Mouse (Mus musculus): ENCODE results near the gene Tars2. TPM values are rescaled to one million over a fixed set of nuclear protein-coding genes. Genes with fewer than 3 reads are reported as not detected.
"Not testable (repeated sequence)": the region's sequence is repeated elsewhere in the genome, so short reads cannot be mapped to it uniquely, and the experiment has no call there.

The Tars2 gene
- 38.9 and 41.3 TPM in 2 replicates for polyA plus RNA-seq (2014; fragmentation: Nextera tagmentation; extraction: Ambion mirVana)

GRCm38 (mm10) chr3:95760106-95760505, at the start of gene Tars2:
Tars2 (minus strand) TSS chr3:95760206.
- Histone ChIP-seq H3K4me1 (ENCODE audit: control insufficient read depth in 2 of 2, insufficient read depth in 2 of 2, low read length in 2 of 2) (peaks cover 2 to 3% of the 10 kb centered on the region in 2 experiments; a peak in 1 of 4 replicates), H3K4me2 (ENCODE audit: low read length) (no peak within 1 kb of the TSS), H3K9me3 (ENCODE audit: control insufficient read depth, low read length) (no peaks in the 10 kb centered on the region), H3K36me3 (ENCODE audit: control insufficient read depth, insufficient read depth, low read length) (peaks cover 26% of the 10 kb centered on the region), H3K27me3 (ENCODE audit: control insufficient read depth, insufficient read depth, low read length) (no peaks in the 10 kb centered on the region), H3K27ac (replicated peaks in 1 of 2; ENCODE audit: control insufficient read depth in 1 of 2, insufficient read depth in 1 of 2, low read depth in 2 of 2, low read length in 2 of 2) (no peak within 1 kb of the TSS), H3K4me3 (ENCODE audit: control insufficient read depth in 1 of 2, insufficient read depth in 1 of 2, low read depth in 1 of 2, low read length in 2 of 2) (no peak within 1 kb of the TSS), H3K9ac (ENCODE audit: low read length) (no peak within 1 kb of the TSS)
- ATAC-seq (ENCODE audit: insufficient number of reproducible peaks, insufficient read depth, low FRiP score, low read depth): no peak
- 80% methylated on average over 6 of the region's 6 CpGs for WGBS

GRCm38 (mm10) chr3:95808384-95808783, 48.4 kb upstream of the Tars2 start:
- no peak overlapping the region for H3K4me3 ChIP-seq (ENCODE audit: control insufficient read depth in 1 of 2, insufficient read depth in 1 of 2, low read depth in 1 of 2, low read length in 2 of 2)
- no peak overlapping the region for H3K9ac ChIP-seq (ENCODE audit: low read length)
- 36% methylated on average over 2 of the region's 2 CpGs for WGBS
- H3K27ac ChIP-seq (replicated peaks in 1 of 2; ENCODE audit: control insufficient read depth in 1 of 2, insufficient read depth in 1 of 2, low read depth in 2 of 2, low read length in 2 of 2): no peak overlapping the region
- H3K27me3 ChIP-seq (ENCODE audit: control insufficient read depth, insufficient read depth, low read length): no peaks in the 10 kb centered on the region
- H3K4me2 ChIP-seq (ENCODE audit: low read length): no peak overlapping the region
- H3K4me1 ChIP-seq (ENCODE audit: control insufficient read depth in 2 of 2, insufficient read depth in 2 of 2, low read length in 2 of 2): peaks cover 0 to 8% of the 10 kb centered on the region in 2 experiments; a peak in 1 of 4 replicates
- H3K36me3 ChIP-seq (ENCODE audit: control insufficient read depth, insufficient read depth, low read length): peaks cover 22% of the 10 kb centered on the region
- no peaks in the 10 kb centered on the region for H3K9me3 ChIP-seq (ENCODE audit: control insufficient read depth, low read length)
- no peak for ATAC-seq (ENCODE audit: insufficient number of reproducible peaks, insufficient read depth, low FRiP score, low read depth)

- H3K36me3 ChIP-seq (ENCODE audit: control insufficient read depth, insufficient read depth, low read length): peaks cover 22% of the 10 kb centered on the region
- H3K27me3 ChIP-seq (ENCODE audit: control insufficient read depth, insufficient read depth, low read length); H3K27ac ChIP-seq (replicated peaks in 1 of 2; ENCODE audit: control insufficient read depth in 1 of 2, insufficient read depth in 1 of 2, low read depth in 2 of 2, low read length in 2 of 2); H3K9ac ChIP-seq (ENCODE audit: low read length); H3K4me3 ChIP-seq (ENCODE audit: control insufficient read depth in 1 of 2, insufficient read depth in 1 of 2, low read depth in 1 of 2, low read length in 2 of 2); H3K9me3 ChIP-seq (ENCODE audit: control insufficient read depth, low read length); H3K4me2 ChIP-seq (ENCODE audit: low read length); H3K4me1 ChIP-seq (ENCODE audit: control insufficient read depth in 2 of 2, insufficient read depth in 2 of 2, low read length in 2 of 2); ATAC-seq (ENCODE audit: insufficient number of reproducible peaks, insufficient read depth, low FRiP score, low read depth): not testable (repeated sequence)
- 99% methylated on average over 3 of the region's 6 CpGs for WGBS
These were observed 47.6 kb upstream of the Tars2 start for GRCm38 (mm10) chr3:95807630-95808029.

GRCm38 (mm10) chr3:95806677-95807076, 46.7 kb upstream of the Tars2 start:
- 21% methylated on average over 1 of the region's 1 CpGs for WGBS
- Histone ChIP-seq H3K27me3 (ENCODE audit: control insufficient read depth, insufficient read depth, low read length) (no peaks in the 10 kb centered on the region), H3K9ac (ENCODE audit: low read length) (no peak overlapping the region), H3K4me3 (ENCODE audit: control insufficient read depth in 1 of 2, insufficient read depth in 1 of 2, low read depth in 1 of 2, low read length in 2 of 2) (no peak overlapping the region), H3K27ac (replicated peaks in 1 of 2; ENCODE audit: control insufficient read depth in 1 of 2, insufficient read depth in 1 of 2, low read depth in 2 of 2, low read length in 2 of 2) (no peak overlapping the region), H3K4me1 (ENCODE audit: control insufficient read depth in 2 of 2, insufficient read depth in 2 of 2, low read length in 2 of 2) (peaks cover 0 to 8% of the 10 kb centered on the region in 2 experiments; a peak in 1 of 4 replicates), H3K36me3 (ENCODE audit: control insufficient read depth, insufficient read depth, low read length) (peaks cover 22% of the 10 kb centered on the region), H3K4me2 (ENCODE audit: low read length) (no peak overlapping the region), H3K9me3 (ENCODE audit: control insufficient read depth, low read length) (no peaks in the 10 kb centered on the region)
- ATAC-seq (ENCODE audit: insufficient number of reproducible peaks, insufficient read depth, low FRiP score, low read depth): no peak

GRCm38 (mm10) chr3:95803851-95804250, 43.8 kb upstream of the Tars2 start:
- H3K4me3 ChIP-seq (ENCODE audit: control insufficient read depth in 1 of 2, insufficient read depth in 1 of 2, low read depth in 1 of 2, low read length in 2 of 2): no peak overlapping the region

GRCm38 (mm10) chr3:95798756-95799155, 38.8 kb upstream of the Tars2 start:
- H3K4me1 ChIP-seq (ENCODE audit: control insufficient read depth in 2 of 2, insufficient read depth in 2 of 2, low read length in 2 of 2): 0 out of 4 replicates have a peak, but pooled peaks cover 0 to 3% of the 10 kb centered on the region in 2 experiments
- no peak for ATAC-seq (ENCODE audit: insufficient number of reproducible peaks, insufficient read depth, low FRiP score, low read depth)

More at GRCm38 (mm10) chr3:95803851-95804250, 43.8 kb upstream of the Tars2 start:
- H3K4me1 ChIP-seq (ENCODE audit: control insufficient read depth in 2 of 2, insufficient read depth in 2 of 2, low read length in 2 of 2): peaks cover 0 to 7% of the 10 kb centered on the region in 2 experiments; a peak in 1 of 4 replicates
- 94% methylated on average over 4 of the region's 4 CpGs for WGBS
- H3K27me3 ChIP-seq (ENCODE audit: control insufficient read depth, insufficient read depth, low read length): no peaks in the 10 kb centered on the region
- no peak for ATAC-seq (ENCODE audit: insufficient number of reproducible peaks, insufficient read depth, low FRiP score, low read depth)
- H3K9me3 ChIP-seq (ENCODE audit: control insufficient read depth, low read length): no peaks in the 10 kb centered on the region
- no peak overlapping the region for H3K9ac ChIP-seq (ENCODE audit: low read length)
- H3K27ac ChIP-seq (replicated peaks in 1 of 2; ENCODE audit: control insufficient read depth in 1 of 2, insufficient read depth in 1 of 2, low read depth in 2 of 2, low read length in 2 of 2): no peak overlapping the region
- H3K4me2 ChIP-seq (ENCODE audit: low read length): no peak overlapping the region
- H3K36me3 ChIP-seq (ENCODE audit: control insufficient read depth, insufficient read depth, low read length): peaks cover 22% of the 10 kb centered on the region

GRCm38 (mm10) chr3:95794299-95794698, 34.3 kb upstream of the Tars2 start:
- WGBS: 92% methylated on average over 1 of the region's 1 CpGs
- no peaks in the 10 kb centered on the region for H3K27me3 ChIP-seq (ENCODE audit: control insufficient read depth, insufficient read depth, low read length)
- H3K4me2 ChIP-seq (ENCODE audit: low read length): no peak overlapping the region
- no peak overlapping the region for H3K27ac ChIP-seq (replicated peaks in 1 of 2; ENCODE audit: control insufficient read depth in 1 of 2, insufficient read depth in 1 of 2, low read depth in 2 of 2, low read length in 2 of 2)
- H3K9ac ChIP-seq (ENCODE audit: low read length): no peak overlapping the region
- no peak for ATAC-seq (ENCODE audit: insufficient number of reproducible peaks, insufficient read depth, low FRiP score, low read depth)
- H3K36me3 ChIP-seq (ENCODE audit: control insufficient read depth, insufficient read depth, low read length): no peaks in the 10 kb centered on the region
- H3K4me1 ChIP-seq (ENCODE audit: control insufficient read depth in 2 of 2, insufficient read depth in 2 of 2, low read length in 2 of 2): 0 out of 4 replicates have a peak, but pooled peaks cover 0 to 6% of the 10 kb centered on the region in 2 experiments
- H3K4me3 ChIP-seq (ENCODE audit: control insufficient read depth in 1 of 2, insufficient read depth in 1 of 2, low read depth in 1 of 2, low read length in 2 of 2): no peak overlapping the region
- H3K9me3 ChIP-seq (ENCODE audit: control insufficient read depth, low read length): no peaks in the 10 kb centered on the region

More at GRCm38 (mm10) chr3:95798756-95799155, 38.8 kb upstream of the Tars2 start:
- Histone ChIP-seq H3K27ac (replicated peaks in 1 of 2; ENCODE audit: control insufficient read depth in 1 of 2, insufficient read depth in 1 of 2, low read depth in 2 of 2, low read length in 2 of 2) (no peak overlapping the region), H3K4me3 (ENCODE audit: control insufficient read depth in 1 of 2, insufficient read depth in 1 of 2, low read depth in 1 of 2, low read length in 2 of 2) (no peak overlapping the region), H3K27me3 (ENCODE audit: control insufficient read depth, insufficient read depth, low read length) (no peaks in the 10 kb centered on the region), H3K4me2 (ENCODE audit: low read length) (no peak overlapping the region), H3K9me3 (ENCODE audit: control insufficient read depth, low read length) (no peaks in the 10 kb centered on the region), H3K36me3 (ENCODE audit: control insufficient read depth, insufficient read depth, low read length) (peaks cover 2% of the 10 kb centered on the region; the same call in 1 of the 2 replicates), H3K9ac (ENCODE audit: low read length) (no peak overlapping the region)
- 87% methylated on average over 4 of the region's 4 CpGs for WGBS

GRCm38 (mm10) chr3:95793662-95794061, 33.7 kb upstream of the Tars2 start:
- Histone ChIP-seq H3K27ac (replicated peaks in 1 of 2; ENCODE audit: control insufficient read depth in 1 of 2, insufficient read depth in 1 of 2, low read depth in 2 of 2, low read length in 2 of 2) (no peak overlapping the region), H3K4me3 (ENCODE audit: control insufficient read depth in 1 of 2, insufficient read depth in 1 of 2, low read depth in 1 of 2, low read length in 2 of 2) (no peak overlapping the region), H3K4me2 (ENCODE audit: low read length) (no peak overlapping the region), H3K9me3 (ENCODE audit: control insufficient read depth, low read length) (no peaks in the 10 kb centered on the region), H3K9ac (ENCODE audit: low read length) (no peak overlapping the region), H3K27me3 (ENCODE audit: control insufficient read depth, insufficient read depth, low read length) (no peaks in the 10 kb centered on the region), H3K36me3 (ENCODE audit: control insufficient read depth, insufficient read depth, low read length) (no peaks in the 10 kb centered on the region), H3K4me1 (ENCODE audit: control insufficient read depth in 2 of 2, insufficient read depth in 2 of 2, low read length in 2 of 2) (0 out of 4 replicates have a peak, but pooled peaks cover 0 to 3% of the 10 kb centered on the region in 2 experiments)
- no peak for ATAC-seq (ENCODE audit: insufficient number of reproducible peaks, insufficient read depth, low FRiP score, low read depth)
- 78% methylated on average over 2 of the region's 2 CpGs for WGBS

Data from heart, embryonic 14.5 days (tissue).